Mouse (Mus musculus) embryonic fibroblast, embryonic 13.5 days (primary cell): ENCODE results near the gene Glyctk. TPM values are rescaled to one million over a fixed set of nuclear protein-coding genes. Genes with fewer than 3 reads are reported as not detected.
A peak's percentile ranks its signal among the peaks of the same experiment; 100 is the strongest.

Source experiments
- H3K27ac ChIP-seq: 2 replicates; pipeline ENCODE4 v1.5.1; 2012; ENCODE audit warnings: low read length, control low read depth, inconsistent platforms; ENCODE audit not compliant: insufficient read depth
- H3K4me1 ChIP-seq: 2 replicates; pipeline ENCODE4 v1.6.1; 2011; ENCODE audit warnings: low read length; ENCODE audit not compliant: control insufficient read depth, insufficient read depth
- H3K4me3 ChIP-seq: 2 replicates; pipeline ENCODE4 v1.5.1; 2011; ENCODE audit warnings: mild to moderate bottlenecking, control low read depth, low read length; ENCODE audit not compliant: insufficient read depth
- CTCF ChIP-seq: IDR thresholded peaks from 2 replicates; pipeline ENCODE4 v1.5.1; 2011; ENCODE audit warnings: mild to moderate bottlenecking, control low read depth, low read length, moderate library complexity, borderline replicate concordance; ENCODE audit not compliant: insufficient read depth
- POLR2A ChIP-seq: IDR thresholded peaks from 2 replicates; pipeline ENCODE4 v1.6.1; 2011; ENCODE audit warnings: low read depth, mild to moderate bottlenecking, control low read depth, low read length, moderate library complexity
- polyA plus RNA-seq: library from polyadenylated mRNA; stranded (reverse); fragments of >200 nt; gene quantifications from 2 replicates; pipeline ENCODE4 v1.2.4, GENCODE M21; 2011; ENCODE audit warnings: low read depth; ENCODE audit not compliant: missing spikeins, insufficient read length

Gene Glyctk
- polyA plus RNA-seq = 1.2 and 2.0 TPM in 2 replicates

GRCm38 (mm10) chr9:106158037-106158491 is at the start of gene Glyctk:
Glyctk (minus strand) TSS chr9:106158138.
- Histone ChIP-seq H3K27ac (no peak within 1 kb of the TSS), H3K4me3 (no peak within 1 kb of the TSS)
- TF ChIP-seq POLR2A = no peak

GRCm38 (mm10) chr9:106206515-106206914 is 48.6 kb upstream of the Glyctk start:
- no peak for TF ChIP-seq CTCF
- no peak for TF ChIP-seq POLR2A
- H3K4me1 ChIP-seq = peaks cover 2% of the 10 kb centered on the region; the same call in 1 of the 2 replicates
- no peak overlapping the region for H3K27ac ChIP-seq
- H3K4me3 ChIP-seq = no peak overlapping the region

More at GRCm38 (mm10) chr9:106158037-106158491, at the start of gene Glyctk:
- no peaks in the 10 kb centered on the region for H3K4me1 ChIP-seq

DNA sequence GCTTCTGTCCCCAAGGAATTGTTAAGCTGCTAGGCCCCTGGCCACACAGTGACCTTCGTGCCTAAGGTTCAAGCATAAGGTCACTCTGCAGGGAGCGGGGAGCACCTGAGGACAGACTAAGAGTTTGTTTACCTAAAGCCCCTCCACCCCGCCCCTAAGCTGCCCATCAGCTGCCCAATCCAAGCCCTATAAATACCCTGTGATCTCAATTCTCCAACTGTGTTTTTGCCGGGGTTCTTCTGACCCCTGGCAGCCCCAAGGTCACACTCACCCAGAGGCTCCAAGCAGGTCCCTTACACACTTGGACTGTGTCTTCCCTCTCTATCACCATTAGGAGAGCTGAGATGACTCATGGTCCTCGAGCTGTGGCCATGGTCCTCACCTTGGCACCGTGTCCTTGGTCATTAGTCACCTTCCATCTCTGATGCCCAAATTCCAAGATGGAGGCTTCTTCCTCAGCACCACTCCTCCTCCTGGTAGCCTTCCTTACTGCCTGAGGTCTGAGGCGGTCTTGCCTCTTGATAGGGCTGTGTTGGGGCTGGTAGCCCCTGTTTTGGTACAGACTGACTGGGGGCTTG is 47.9 kb upstream of the Glyctk start:
- Histone ChIP-seq H3K27ac (no peak overlapping the region), H3K4me1 (0 out of 2 replicates have a peak, but pooled peaks cover 2% of the 10 kb centered on the region), H3K4me3 (no peak overlapping the region)
- TF ChIP-seq POLR2A (no peak), CTCF (no peak)

- 0 out of 2 replicates have a peak, but pooled peaks cover 2% of the 10 kb centered on the region for H3K4me1 ChIP-seq
- TF ChIP-seq POLR2A = no peak
- no peak for TF ChIP-seq CTCF
- H3K4me3 ChIP-seq = no peak overlapping the region
- H3K27ac ChIP-seq = no peak overlapping the region
Observed at GRCm38 (mm10) chr9:106203990-106204851, 46.3 kb upstream of the Glyctk start.

DNA sequence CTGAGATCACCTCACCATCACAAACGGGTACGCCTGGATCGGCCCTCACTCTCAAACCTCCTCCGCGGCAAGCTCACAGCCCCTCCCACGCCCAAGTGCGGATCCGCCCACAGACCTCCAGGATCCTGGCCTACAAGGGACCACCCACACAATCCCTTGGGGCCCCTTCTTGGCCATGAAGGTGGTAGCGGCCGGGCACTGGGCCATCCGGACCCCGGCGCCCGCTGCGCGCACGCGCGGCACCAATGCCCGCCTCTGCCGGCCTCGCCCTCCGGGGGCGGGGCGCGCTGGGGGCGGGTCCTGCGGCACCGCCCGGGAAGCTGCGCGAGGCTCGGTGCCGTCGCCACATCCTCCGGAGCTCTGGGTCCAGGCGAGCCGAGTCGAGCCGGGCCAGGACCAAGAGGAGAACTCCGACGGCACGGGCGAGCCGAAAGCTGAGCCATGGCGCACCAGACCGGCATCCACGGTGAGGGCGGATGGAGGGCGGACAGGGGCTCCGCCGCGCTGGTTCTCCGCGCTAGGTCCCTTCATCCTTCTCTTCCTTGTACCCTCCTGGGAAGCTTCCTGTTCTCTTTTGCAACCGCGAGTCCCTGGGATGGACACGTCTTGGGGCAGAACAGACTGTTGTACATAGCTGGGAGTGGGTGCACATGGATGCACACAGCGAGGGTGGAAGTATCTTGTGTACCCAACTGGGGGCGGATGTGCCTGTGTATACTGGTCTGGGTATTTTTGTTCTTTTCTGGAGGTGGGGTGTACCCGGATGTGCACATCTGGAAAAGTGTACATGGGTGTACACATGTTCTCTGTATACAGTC is 45.1 kb upstream of the Glyctk start, which contains the start of gene Twf2:
Gene Twf2 (plus strand): TSS at position 290 of the 818 bp plus-strand sequence.
- 0 out of 2 replicates have a peak, but pooled peaks cover 2% of the 10 kb centered on the region for H3K4me1 ChIP-seq
- 0 out of 2 replicates have a peak within 1 kb of the TSS, but pooled peaks have one; percentile 1 for H3K27ac ChIP-seq
- TF ChIP-seq POLR2A = peak; percentile 80
- no peak for TF ChIP-seq CTCF
- H3K4me3 ChIP-seq = peak within 1 kb of the TSS; percentile 52

DNA sequence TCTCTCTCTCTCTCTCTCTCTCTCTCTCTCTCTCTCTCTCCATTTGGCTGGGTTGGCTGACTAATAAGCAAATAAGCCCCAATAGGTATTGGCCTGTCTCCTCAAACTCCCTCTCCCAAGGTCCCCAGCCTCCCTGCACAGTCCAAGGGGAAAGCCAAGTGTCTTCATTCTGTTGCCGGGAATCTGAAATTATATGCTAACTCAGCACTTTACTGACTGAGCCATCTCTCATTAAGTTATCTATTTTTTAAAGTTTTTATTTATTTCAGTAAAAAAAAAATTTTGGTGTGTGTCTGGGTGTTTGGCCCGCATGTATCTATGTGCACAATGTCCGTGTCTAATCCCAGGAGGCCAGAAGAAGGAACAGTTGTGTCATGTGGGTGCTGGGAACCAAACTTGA is 44.0 kb upstream of the Glyctk start:
- H3K4me3 ChIP-seq = no peak overlapping the region
- H3K4me1 ChIP-seq = peaks cover 2% of the 10 kb centered on the region; the same call in 1 of the 2 replicates
- TF ChIP-seq CTCF (no peak), POLR2A (no peak)
- H3K27ac ChIP-seq = no peak overlapping the region

DNA sequence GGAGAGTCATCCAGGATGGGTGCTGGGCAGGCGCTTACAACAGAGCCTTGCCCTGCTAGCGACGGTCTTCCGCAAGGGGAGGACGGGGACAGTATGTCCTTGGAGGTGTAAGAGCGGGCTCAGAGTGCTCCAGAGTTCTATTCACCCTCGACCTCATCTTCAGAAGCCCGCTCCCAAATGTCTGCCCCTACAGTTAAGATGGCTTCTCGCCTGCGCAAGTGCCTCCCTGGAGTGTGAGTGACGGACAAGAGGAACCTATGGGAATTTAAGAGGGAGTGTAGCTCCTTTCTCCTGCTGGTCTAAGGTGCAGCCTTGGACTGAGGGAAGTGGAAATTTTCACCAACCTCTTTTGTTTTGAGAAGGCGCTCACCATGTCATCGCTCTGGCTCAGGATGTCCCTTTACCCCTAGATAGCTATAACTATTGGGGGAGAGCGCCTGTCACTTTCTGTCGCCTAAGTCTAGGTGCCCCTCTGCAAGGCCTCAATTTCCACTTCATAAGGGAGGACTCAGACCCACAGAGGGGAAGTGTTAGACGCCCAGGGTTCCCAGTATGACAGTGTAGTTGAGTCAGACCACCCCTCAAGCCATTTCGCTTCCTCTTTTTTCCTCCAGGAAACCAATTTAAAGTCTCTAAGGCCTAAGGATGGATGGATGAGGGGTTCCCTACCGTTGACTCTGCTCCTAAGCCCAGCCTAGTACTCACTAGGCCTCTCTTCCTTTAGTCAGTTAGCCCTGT is 41.8 kb upstream of the Glyctk start, which contains the start of gene Ppm1m:
Gene Ppm1m (minus strand): TSS at position 212 of the 738 bp plus-strand sequence.
- no peak for TF ChIP-seq CTCF
- no peak for TF ChIP-seq POLR2A
- Histone ChIP-seq H3K4me1 (no peaks in the 10 kb centered on the region; the same call in 1 of the 2 replicates), H3K27ac (no peak within 1 kb of the TSS), H3K4me3 (peak within 1 kb of the TSS; percentile 41)

DNA sequence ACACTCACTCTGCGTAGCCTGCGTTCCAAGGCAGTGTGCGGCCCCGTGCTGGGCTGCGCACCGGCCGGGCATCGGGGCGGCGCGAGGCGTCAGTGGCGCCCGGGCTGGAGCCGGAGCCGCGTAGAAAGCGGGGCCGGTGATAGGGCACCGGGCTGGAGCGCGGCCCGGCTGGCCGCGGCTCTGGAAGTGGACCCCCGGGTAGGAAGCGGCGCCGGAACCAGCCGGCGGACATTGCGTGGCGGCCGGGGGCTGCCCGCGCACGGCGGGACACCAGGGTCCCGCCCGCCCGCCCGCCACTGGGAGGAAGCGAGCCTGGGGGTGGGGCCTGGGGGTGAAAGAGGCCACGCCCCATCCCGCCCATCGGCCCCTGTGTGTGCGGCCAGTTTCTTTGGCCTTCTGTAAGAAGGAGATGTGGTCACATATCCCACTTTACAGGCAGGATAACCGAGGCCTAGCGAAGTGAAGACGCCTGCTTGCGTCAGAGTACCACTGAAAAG is 41.1 kb upstream of the Glyctk start:
- Histone ChIP-seq H3K4me3 (peak overlapping the region; percentile 41), H3K4me1 (no peaks in the 10 kb centered on the region; the same call in 1 of the 2 replicates), H3K27ac (no peak overlapping the region)
- TF ChIP-seq POLR2A = peak; percentile 92
- TF ChIP-seq CTCF = no peak
